Mouse (Mus musculus) forebrain, embryonic 11.5 days (tissue): ENCODE data around the gene Son. TPM values are rescaled to one million over a fixed set of nuclear protein-coding genes. Genes with fewer than 3 reads are reported as not detected.
A peak's percentile ranks its signal among the peaks of the same experiment; 100 is the strongest.

ENCODE experiments used
- ATAC-seq: fragments of 200-750 bp; cut with Nextera tagmentation; replicated peaks from 2 replicates; pipeline ENCODE4 v1.8.0; 2017; ENCODE audit warnings: moderate TSS enrichment; ENCODE audit not compliant: low FRiP score
- DNase-seq: peaks from one replicate; pipeline ENCODE4 v3.0.0-alpha.2; 2017; ENCODE audit warnings: low spot score
- H3K27ac ChIP-seq: fragments of 300-500 bp; sonication (generic); 2 replicates; pipeline ENCODE4 v1.5.1; 2014; ENCODE audit warnings: low read depth, low read length
- H3K27me3 ChIP-seq: fragments of 300-500 bp; sonication (generic); 2 replicates; pipeline ENCODE4 v1.6.1; 2014; ENCODE audit warnings: mild to moderate bottlenecking, low read length, mixed read lengths; ENCODE audit not compliant: control insufficient read depth, insufficient read depth
- H3K36me3 ChIP-seq: fragments of 300-500 bp; sonication (generic); 2 replicates; pipeline ENCODE4 v1.6.1; 2014; ENCODE audit warnings: mild to moderate bottlenecking, low read length, moderate library complexity, mixed read lengths; ENCODE audit not compliant: control insufficient read depth, insufficient read depth
- H3K4me1 ChIP-seq: fragments of 300-500 bp; sonication (generic); replicated peaks from 2 replicates; pipeline ENCODE4 v1.6.1; 2014; ENCODE audit warnings: low read length, mixed read lengths; ENCODE audit not compliant: control insufficient read depth, insufficient read depth
- H3K4me2 ChIP-seq: fragments of 300-500 bp; sonication (generic); 2 replicates; pipeline ENCODE4 v1.6.1; 2014; ENCODE audit warnings: low read depth, mild to moderate bottlenecking, low read length, moderate library complexity, mixed read lengths; ENCODE audit not compliant: severe bottlenecking
- H3K4me3 ChIP-seq: fragments of 300-500 bp; sonication (generic); 2 replicates; pipeline ENCODE4 v1.5.1; 2014; ENCODE audit warnings: low read depth, low read length
- H3K9ac ChIP-seq: fragments of 300-500 bp; sonication (generic); 2 replicates; pipeline ENCODE4 v1.6.1; 2014; ENCODE audit warnings: low read length
- H3K9me3 ChIP-seq: fragments of 300-500 bp; sonication (generic); 2 replicates; pipeline ENCODE4 v1.6.1; 2016; ENCODE audit warnings: low read length, mixed read lengths; ENCODE audit not compliant: control insufficient read depth
- WGBS: fragments of 180-500 bp; shearing (Covaris S2); extraction: QIAGEN DNeasy Blood & Tissue Kit; methylation state at CpG from one replicate; pipeline ENCODE4 v1.1.7; 2014; 5-methylcytosine and 5-hydroxymethylcytosine counted together
- polyA plus RNA-seq: library from polyadenylated mRNA; unstranded; fragments of >200 nt; fragmentation: Nextera tagmentation; extraction: Ambion mirVana; gene quantifications from 2 replicates; pipeline ENCODE4 v1.2.1, GENCODE M21; 2014

Son gene
- polyA plus RNA-seq, 1 experiment from 2014 or later, result 150 TPM

GRCm38 (mm10) chr16:91728123-91729065 is 81.1 kb downstream of the Son start, which contains the start of gene Cryzl1:
TSS of gene Cryzl1 (minus strand) at chr16:91728975.
- 1% methylated on average over 46 of the region's 46 CpGs for WGBS
- H3K27ac ChIP-seq, result peak within 1 kb of the TSS; percentile 92
- peak within 1 kb of the TSS; percentile 81 for H3K4me2 ChIP-seq
- no peaks in the 10 kb centered on the region for H3K36me3 ChIP-seq
- ATAC-seq, result peak; percentile 95
- DNase-seq, result peak; percentile 98
- H3K9me3 ChIP-seq, result no peaks in the 10 kb centered on the region
- H3K4me3 ChIP-seq, result peak within 1 kb of the TSS; percentile 94
- peaks cover 6% of the 10 kb centered on the region; the same call in 1 of the 2 replicates for H3K4me1 ChIP-seq
- no peaks in the 10 kb centered on the region for H3K27me3 ChIP-seq
- H3K9ac ChIP-seq, result peak within 1 kb of the TSS; percentile 91

Other genes starting within 250 kb of the Son start
- gene Il10rb, start 241.3 kb upstream of the Son start, polyA plus RNA-seq, result 6.6 and 7.6 TPM in 2 replicates
- gene Ifnar1, start 162.3 kb upstream of the Son start, polyA plus RNA-seq, result 51.4 and 53.1 TPM in 2 replicates
- gene Ifngr2, start 100.4 kb upstream of the Son start, polyA plus RNA-seq, result 28.8 and 31.6 TPM in 2 replicates
- gene Tmem50b, start 49.7 kb upstream of the Son start, polyA plus RNA-seq, result 36.4 and 42.4 TPM in 2 replicates
- gene Dnajc28, start 28.5 kb upstream of the Son start, polyA plus RNA-seq, result 4.5 and 4.7 TPM in 2 replicates
- 145 and 150 TPM in 2 replicates for gene Gart, start 554 bp upstream of the Son start, polyA plus RNA-seq
- gene Donson, start 41.3 kb downstream of the Son start, polyA plus RNA-seq, result 42.1 and 42.7 TPM in 2 replicates
- 73.6 and 83.6 TPM in 2 replicates for gene Cryzl1, start 81.5 kb downstream of the Son start, polyA plus RNA-seq
- gene Itsn1, start 81.8 kb downstream of the Son start, polyA plus RNA-seq, result 55.2 and 60.2 TPM in 2 replicates